Mouse (Mus musculus) erythroblast, embryonic 14.5 days (primary cell): ENCODE results near the gene Trpm3. TPM values are rescaled to one million over a fixed set of nuclear protein-coding genes. Genes with fewer than 3 reads are reported as not detected.

Experiments used
- H3K27me3 ChIP-seq: 2 replicates; pipeline ENCODE4 v1.6.1; 2012; ENCODE audit warnings: inconsistent platforms; ENCODE audit not compliant: control insufficient read depth
- H3K36me3 ChIP-seq: 2 replicates; pipeline ENCODE4 v1.6.1; 2012; ENCODE audit warnings: mild to moderate bottlenecking, inconsistent platforms; ENCODE audit not compliant: control insufficient read depth
- H3K4me1 ChIP-seq: 2 replicates; pipeline ENCODE4 v1.6.1; 2012; ENCODE audit warnings: inconsistent platforms; ENCODE audit not compliant: control insufficient read depth
- H3K4me3 ChIP-seq: replicated peaks from 2 replicates; pipeline ENCODE3; 2012; ENCODE audit warnings: moderate library complexity, mild to moderate bottlenecking, inconsistent platforms
- H3K9me3 ChIP-seq: 2 replicates; pipeline ENCODE4 v1.6.1; 2012; ENCODE audit warnings: low read length, inconsistent platforms, mixed read lengths; ENCODE audit not compliant: control insufficient read depth
- GATA1 ChIP-seq: IDR thresholded peaks from 2 replicates; pipeline ENCODE4 v1.6.1; 2012; ENCODE audit warnings: low read length, inconsistent platforms, mixed read lengths
- TAL1 ChIP-seq: IDR thresholded peaks from 3 replicates; pipeline ENCODE4 v1.6.1; 2012; ENCODE audit warnings: low read length, inconsistent platforms, mixed read lengths
- polyA plus RNA-seq: library from polyadenylated mRNA; stranded (reverse); fragments of >175 nt; gene quantifications from 2 replicates; pipeline ENCODE4 v1.2.3, GENCODE M21; 2012

Trpm3 gene
- polyA plus RNA-seq, 1 experiment = 0.02 TPM

- Histone ChIP-seq H3K36me3 (no peaks in the 10 kb centered on the region), H3K9me3 (no peaks in the 10 kb centered on the region), H3K4me1 (no peaks in the 10 kb centered on the region), H3K27me3 (no peaks in the 10 kb centered on the region), H3K4me3 (no peak overlapping the region)
- no peak for TF ChIP-seq TAL1
- TF ChIP-seq GATA1 = no peak
These were observed 498.9 kb downstream of the Trpm3 start for GRCm38 (mm10) chr19:22637786-22638185.

DNA sequence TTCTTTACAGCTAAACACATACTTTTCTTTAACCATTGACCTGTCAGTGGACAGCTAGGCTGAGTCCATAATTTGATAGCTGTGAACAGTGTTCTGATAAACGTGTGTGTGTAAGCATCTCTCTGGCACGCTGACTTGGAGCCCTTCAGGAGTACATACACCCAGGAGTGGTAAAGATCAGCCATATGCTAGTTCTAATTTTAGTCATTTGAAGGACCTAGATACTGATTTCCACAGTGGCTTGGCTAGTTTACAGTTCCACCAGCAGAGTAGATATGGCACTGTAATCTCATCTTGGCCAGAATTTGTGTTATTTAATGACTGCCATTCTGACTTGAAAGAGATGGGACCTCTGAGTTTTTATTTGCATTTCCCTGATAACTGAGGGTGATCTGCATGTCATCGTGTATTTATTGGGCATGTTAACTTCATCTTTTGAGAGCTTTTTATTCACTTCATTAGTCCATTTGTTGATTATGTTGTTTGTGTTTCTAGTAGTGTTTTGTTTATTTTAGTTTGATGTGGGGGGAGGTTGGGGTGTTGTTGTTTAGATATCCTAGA, 499.6 kb downstream of the Trpm3 start:
- Histone ChIP-seq H3K9me3 (no peaks in the 10 kb centered on the region), H3K27me3 (no peaks in the 10 kb centered on the region), H3K36me3 (no peaks in the 10 kb centered on the region), H3K4me1 (no peaks in the 10 kb centered on the region), H3K4me3 (no peak overlapping the region)
- TF ChIP-seq GATA1 = no peak

- Histone ChIP-seq H3K36me3 (no peaks in the 10 kb centered on the region), H3K4me3 (no peak overlapping the region), H3K27me3 (no peaks in the 10 kb centered on the region), H3K9me3 (no peaks in the 10 kb centered on the region), H3K4me1 (no peaks in the 10 kb centered on the region)
- TF ChIP-seq TAL1 (no peak), GATA1 (no peak)
These were observed 503.3 kb downstream of the Trpm3 start for GRCm38 (mm10) chr19:22642124-22642523.

GRCm38 (mm10) chr19:22656466-22657215, 517.8 kb downstream of the Trpm3 start:
- Histone ChIP-seq H3K4me3 (no peak overlapping the region), H3K9me3 (no peaks in the 10 kb centered on the region; the same call in 1 of the 2 replicates), H3K4me1 (no peaks in the 10 kb centered on the region), H3K36me3 (no peaks in the 10 kb centered on the region), H3K27me3 (no peaks in the 10 kb centered on the region)
- TF ChIP-seq GATA1 (no peak), TAL1 (no peak)

- H3K27me3 ChIP-seq = no peaks in the 10 kb centered on the region
- H3K4me3 ChIP-seq = no peak overlapping the region
These were observed 518.4 kb downstream of the Trpm3 start for GRCm38 (mm10) chr19:22657251-22657650.

GRCm38 (mm10) chr19:22665401-22665800, 526.6 kb downstream of the Trpm3 start:
- Histone ChIP-seq H3K27me3 (no peaks in the 10 kb centered on the region), H3K9me3 (no peaks in the 10 kb centered on the region), H3K36me3 (no peaks in the 10 kb centered on the region), H3K4me3 (no peak overlapping the region), H3K4me1 (no peaks in the 10 kb centered on the region)
- TF ChIP-seq TAL1 (no peak), GATA1 (no peak)

More at GRCm38 (mm10) chr19:22657251-22657650, 518.4 kb downstream of the Trpm3 start:
- TF ChIP-seq TAL1 (no peak), GATA1 (no peak)
- no peaks in the 10 kb centered on the region for H3K36me3 ChIP-seq
- no peaks in the 10 kb centered on the region for H3K4me1 ChIP-seq
- H3K9me3 ChIP-seq = no peaks in the 10 kb centered on the region; the same call in 1 of the 2 replicates

DNA sequence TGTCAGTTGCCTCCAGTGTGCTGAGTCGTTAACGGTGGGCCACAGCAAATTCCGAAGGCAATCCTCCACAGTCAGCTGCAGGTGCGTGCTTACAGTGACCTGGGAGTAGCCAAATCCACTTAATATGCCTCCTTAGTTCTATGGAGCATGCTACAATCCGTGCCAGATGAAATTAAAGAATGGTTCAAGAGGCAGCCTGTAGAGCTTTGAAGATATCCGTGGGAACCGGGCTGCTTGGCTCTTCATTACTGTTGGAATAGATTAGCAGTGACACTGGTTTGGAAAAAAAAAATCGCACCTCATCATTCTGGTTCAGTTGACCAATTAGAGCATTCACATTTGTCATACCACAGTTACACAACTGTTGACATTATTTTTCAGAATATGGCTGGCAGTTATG, 531.4 kb downstream of the Trpm3 start:
- Histone ChIP-seq H3K36me3 (no peaks in the 10 kb centered on the region), H3K4me3 (no peak overlapping the region), H3K4me1 (no peaks in the 10 kb centered on the region), H3K27me3 (no peaks in the 10 kb centered on the region), H3K9me3 (no peaks in the 10 kb centered on the region)
- TF ChIP-seq GATA1 (no peak), TAL1 (no peak)

DNA sequence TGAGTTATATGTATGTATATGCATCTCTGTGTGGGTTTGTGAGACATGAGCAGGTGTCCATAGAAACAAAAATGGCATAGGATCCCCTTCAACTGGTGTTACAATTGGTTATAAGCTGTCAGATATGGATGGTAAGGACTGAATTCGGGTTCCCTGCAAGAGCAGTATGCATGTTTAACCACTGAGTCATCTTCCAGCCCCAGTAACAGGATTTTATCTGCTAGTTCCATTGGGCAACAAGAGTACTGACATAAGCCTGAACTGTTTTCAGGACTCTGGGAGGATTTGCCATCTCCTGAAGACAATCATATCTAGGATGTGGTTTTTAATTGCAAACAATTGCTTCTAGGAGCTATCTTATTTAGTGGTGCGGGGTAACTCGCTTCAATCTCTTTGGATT, 534.0 kb downstream of the Trpm3 start:
- H3K36me3 ChIP-seq = no peaks in the 10 kb centered on the region
- H3K4me3 ChIP-seq = no peak overlapping the region
- H3K27me3 ChIP-seq = no peaks in the 10 kb centered on the region
- TF ChIP-seq TAL1 (no peak), GATA1 (no peak)
- no peaks in the 10 kb centered on the region for H3K9me3 ChIP-seq
- no peaks in the 10 kb centered on the region for H3K4me1 ChIP-seq

GRCm38 (mm10) chr19:22676206-22676605, 537.4 kb downstream of the Trpm3 start:
- Histone ChIP-seq H3K9me3 (no peaks in the 10 kb centered on the region), H3K4me1 (no peaks in the 10 kb centered on the region), H3K27me3 (no peaks in the 10 kb centered on the region), H3K4me3 (no peak overlapping the region), H3K36me3 (no peaks in the 10 kb centered on the region)
- TF ChIP-seq TAL1 (no peak), GATA1 (no peak)

- no peak overlapping the region for H3K4me3 ChIP-seq
- no peaks in the 10 kb centered on the region for H3K27me3 ChIP-seq
- TF ChIP-seq TAL1 (no peak), GATA1 (no peak)
- no peaks in the 10 kb centered on the region for H3K4me1 ChIP-seq
- no peaks in the 10 kb centered on the region for H3K36me3 ChIP-seq
- no peaks in the 10 kb centered on the region for H3K9me3 ChIP-seq
These were observed 543.4 kb downstream of the Trpm3 start for GRCm38 (mm10) chr19:22682238-22682637.
